Mouse (Mus musculus): ENCODE measurements around the gene Gm42906.
A peak's percentile ranks its signal among the peaks of the same experiment; 100 is the strongest.

Gene Gm42906

DNA sequence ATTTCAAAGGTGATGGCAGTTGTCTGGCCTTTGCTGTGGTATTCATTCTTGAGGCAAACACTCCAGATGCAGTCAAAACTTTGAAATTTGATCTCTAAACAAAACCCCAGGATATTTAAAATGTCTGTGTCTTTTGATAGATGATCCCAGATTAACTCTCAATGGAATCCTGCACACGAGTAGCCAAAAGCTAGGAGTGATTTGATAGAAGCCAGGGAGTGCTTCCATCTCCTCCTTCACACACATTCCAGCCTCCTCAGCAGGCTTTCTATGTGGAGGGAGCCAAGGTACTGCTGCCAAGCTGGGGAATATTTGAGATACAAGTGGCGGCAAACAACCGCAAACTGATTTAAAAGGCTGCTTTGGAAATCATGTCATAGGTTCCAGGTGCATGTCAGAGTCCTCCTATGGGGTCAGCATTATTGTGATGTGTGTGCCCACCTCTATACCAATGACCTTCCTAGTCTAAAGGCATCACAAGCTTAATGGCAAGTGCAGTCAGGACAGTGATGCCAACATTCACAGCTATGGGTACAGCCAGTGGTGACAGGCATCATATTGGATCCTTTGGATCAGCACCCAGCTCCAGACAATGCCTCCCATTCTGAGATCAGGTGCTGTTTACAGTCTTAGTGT lies 234.0 kb downstream of the Gm42906 start:
- Histone ChIP-seq H3K27me3 (ENCODE audit: insufficient read depth, low read length) (peaks cover 33% of the 10 kb centered on the region), H3K4me1 (replicated peaks; ENCODE audit: low read depth, low read length) (peaks cover 11% of the 10 kb centered on the region; the same call in 1 of the 2 replicates), H3K9me3 (ENCODE audit: low read length) (no peaks in the 10 kb centered on the region), H3K36me3 (ENCODE audit: insufficient read depth, low read length) (no peaks in the 10 kb centered on the region), H3K4me3 (replicated peaks; ENCODE audit: low read length) (no peak overlapping the region)
- no peak for TF ChIP-seq CTCF (conservative IDR thresholded peaks at IDR 0.05; ENCODE audit: low read length)
- no peak for TF ChIP-seq POU5F1 (IDR thresholded peaks at IDR 0.05; ENCODE audit: borderline replicate concordance, low read length)
- TF ChIP-seq NANOG (IDR thresholded peaks at IDR 0.05; ENCODE audit: borderline replicate concordance, low read length): no peak

- Histone ChIP-seq H3K9me3 (ENCODE audit: low read length) (no peaks in the 10 kb centered on the region), H3K4me3 (replicated peaks; ENCODE audit: low read length) (no peak overlapping the region), H3K36me3 (ENCODE audit: insufficient read depth, low read length) (no peaks in the 10 kb centered on the region), H3K27me3 (ENCODE audit: insufficient read depth, low read length) (peaks cover 37% of the 10 kb centered on the region), H3K4me1 (replicated peaks; ENCODE audit: low read depth, low read length) (peaks cover 14% of the 10 kb centered on the region; the same call in 1 of the 2 replicates)
- TF ChIP-seq POU5F1 (IDR thresholded peaks at IDR 0.05; ENCODE audit: borderline replicate concordance, low read length) (no peak), NANOG (IDR thresholded peaks at IDR 0.05; ENCODE audit: borderline replicate concordance, low read length) (no peak), CTCF (conservative IDR thresholded peaks at IDR 0.05; ENCODE audit: low read length) (no peak)
These were observed 235.7 kb downstream of the Gm42906 start for GRCm38 (mm10) chr5:151192266-151192665.

- H3K36me3 ChIP-seq (ENCODE audit: insufficient read depth, low read length): no peaks in the 10 kb centered on the region
- TF ChIP-seq NANOG (IDR thresholded peaks at IDR 0.05; ENCODE audit: borderline replicate concordance, low read length) (no peak), CTCF (conservative IDR thresholded peaks at IDR 0.05; ENCODE audit: low read length) (no peak), POU5F1 (IDR thresholded peaks at IDR 0.05; ENCODE audit: borderline replicate concordance, low read length) (no peak)
These were observed 237.2 kb downstream of the Gm42906 start for GRCm38 (mm10) chr5:151190764-151191163.

GRCm38 (mm10) chr5:151189789-151190378 lies 238.1 kb downstream of the Gm42906 start:
- H3K36me3 ChIP-seq (ENCODE audit: insufficient read depth, low read length): no peaks in the 10 kb centered on the region
- peaks cover 43% of the 10 kb centered on the region for H3K27me3 ChIP-seq (ENCODE audit: insufficient read depth, low read length)
- peak overlapping the region; percentile 77 for H3K4me3 ChIP-seq (replicated peaks; ENCODE audit: low read length)
- TF ChIP-seq NANOG (IDR thresholded peaks at IDR 0.05; ENCODE audit: borderline replicate concordance, low read length) (no peak), POU5F1 (IDR thresholded peaks at IDR 0.05; ENCODE audit: borderline replicate concordance, low read length) (no peak), CTCF (conservative IDR thresholded peaks at IDR 0.05; ENCODE audit: low read length) (no peak)
- H3K4me1 ChIP-seq (replicated peaks; ENCODE audit: low read depth, low read length): peaks cover 15% of the 10 kb centered on the region; the same call in 1 of the 2 replicates
- no peaks in the 10 kb centered on the region for H3K9me3 ChIP-seq (ENCODE audit: low read length)

More at GRCm38 (mm10) chr5:151190764-151191163, 237.2 kb downstream of the Gm42906 start:
- peaks cover 39% of the 10 kb centered on the region for H3K27me3 ChIP-seq (ENCODE audit: insufficient read depth, low read length)
- no peak overlapping the region for H3K4me3 ChIP-seq (replicated peaks; ENCODE audit: low read length)
- H3K9me3 ChIP-seq (ENCODE audit: low read length): no peaks in the 10 kb centered on the region
- peaks cover 15% of the 10 kb centered on the region; the same call in 1 of the 2 replicates for H3K4me1 ChIP-seq (replicated peaks; ENCODE audit: low read depth, low read length)

DNA sequence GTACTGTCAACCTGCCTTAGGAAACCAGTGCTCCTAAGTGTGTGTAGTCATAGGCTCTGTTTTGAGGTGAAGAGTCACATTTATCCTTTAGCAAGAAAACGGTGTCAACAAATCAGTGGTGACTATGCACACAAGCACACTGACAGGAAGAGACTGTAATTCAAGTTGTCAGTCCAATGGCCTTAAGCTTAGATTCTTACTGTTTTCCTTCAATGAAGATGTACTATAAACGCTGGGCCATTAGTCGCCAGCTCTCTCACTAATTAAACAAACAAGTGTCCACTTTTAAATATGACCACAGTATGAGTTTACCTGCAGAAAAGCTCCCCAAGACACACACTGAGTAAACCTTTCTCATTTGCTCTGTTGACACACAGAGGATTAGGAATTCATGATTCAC lies 238.6 kb downstream of the Gm42906 start:
- TF ChIP-seq CTCF (conservative IDR thresholded peaks at IDR 0.05; ENCODE audit: low read length) (no peak), NANOG (IDR thresholded peaks at IDR 0.05; ENCODE audit: borderline replicate concordance, low read length) (no peak), POU5F1 (IDR thresholded peaks at IDR 0.05; ENCODE audit: borderline replicate concordance, low read length) (no peak)
- H3K9me3 ChIP-seq (ENCODE audit: low read length): no peaks in the 10 kb centered on the region

GRCm38 (mm10) chr5:151188659-151189058 lies 239.3 kb downstream of the Gm42906 start:
- Histone ChIP-seq H3K27me3 (ENCODE audit: insufficient read depth, low read length) (peaks cover 42% of the 10 kb centered on the region), H3K4me1 (replicated peaks; ENCODE audit: low read depth, low read length) (peaks cover 15% of the 10 kb centered on the region; the same call in 1 of the 2 replicates), H3K9me3 (ENCODE audit: low read length) (no peaks in the 10 kb centered on the region), H3K36me3 (ENCODE audit: insufficient read depth, low read length) (no peaks in the 10 kb centered on the region), H3K4me3 (replicated peaks; ENCODE audit: low read length) (no peak overlapping the region)
- TF ChIP-seq CTCF (conservative IDR thresholded peaks at IDR 0.05; ENCODE audit: low read length): no peak
- no peak for TF ChIP-seq POU5F1 (IDR thresholded peaks at IDR 0.05; ENCODE audit: borderline replicate concordance, low read length)
- TF ChIP-seq NANOG (IDR thresholded peaks at IDR 0.05; ENCODE audit: borderline replicate concordance, low read length): no peak

More for the DNA sequence above, 238.6 kb downstream of the Gm42906 start:
- H3K4me3 ChIP-seq (replicated peaks; ENCODE audit: low read length): peak overlapping the region; percentile 77
- peaks cover 43% of the 10 kb centered on the region for H3K27me3 ChIP-seq (ENCODE audit: insufficient read depth, low read length)
- H3K4me1 ChIP-seq (replicated peaks; ENCODE audit: low read depth, low read length): peaks cover 15% of the 10 kb centered on the region; the same call in 1 of the 2 replicates
- H3K36me3 ChIP-seq (ENCODE audit: insufficient read depth, low read length): no peaks in the 10 kb centered on the region

- peaks cover 15% of the 10 kb centered on the region; the same call in 1 of the 2 replicates for H3K4me1 ChIP-seq (replicated peaks; ENCODE audit: low read depth, low read length)
- peaks cover 35% of the 10 kb centered on the region for H3K27me3 ChIP-seq (ENCODE audit: insufficient read depth, low read length)
- TF ChIP-seq POU5F1 (IDR thresholded peaks at IDR 0.05; ENCODE audit: borderline replicate concordance, low read length) (no peak), NANOG (IDR thresholded peaks at IDR 0.05; ENCODE audit: borderline replicate concordance, low read length) (no peak), CTCF (conservative IDR thresholded peaks at IDR 0.05; ENCODE audit: low read length) (no peak)
- H3K4me3 ChIP-seq (replicated peaks; ENCODE audit: low read length): no peak overlapping the region
- no peaks in the 10 kb centered on the region for H3K36me3 ChIP-seq (ENCODE audit: insufficient read depth, low read length)
- no peaks in the 10 kb centered on the region for H3K9me3 ChIP-seq (ENCODE audit: low read length)
These were observed 240.6 kb downstream of the Gm42906 start for GRCm38 (mm10) chr5:151187336-151187735.

DNA sequence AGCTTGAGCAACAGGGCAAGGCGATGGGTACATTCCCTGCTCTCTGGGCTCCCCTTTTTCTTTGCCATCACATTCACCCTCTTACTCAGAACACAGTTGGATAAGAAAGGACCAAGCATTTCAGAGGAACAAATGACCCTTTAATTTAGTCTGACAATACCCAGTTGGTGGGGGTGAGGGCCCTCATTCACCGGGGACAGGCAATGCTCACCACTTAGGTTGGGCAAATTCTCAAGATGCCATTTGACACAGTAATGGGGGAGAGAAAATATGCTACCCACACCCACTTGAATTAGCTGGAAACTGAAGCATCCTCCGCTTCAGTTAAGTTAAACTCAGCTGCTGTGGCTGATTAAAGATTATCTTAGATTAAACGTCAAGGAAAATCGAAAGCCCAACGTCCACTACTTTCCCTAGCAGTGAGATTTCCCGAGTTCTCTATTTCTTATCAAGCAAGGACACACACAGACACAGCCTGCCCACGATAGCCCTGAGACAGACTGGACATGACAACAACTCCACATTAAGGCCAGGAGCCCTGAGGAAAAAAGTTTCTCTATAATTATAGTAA lies 242.6 kb downstream of the Gm42906 start:
- TF ChIP-seq CTCF (conservative IDR thresholded peaks at IDR 0.05; ENCODE audit: low read length) (no peak), POU5F1 (IDR thresholded peaks at IDR 0.05; ENCODE audit: borderline replicate concordance, low read length) (no peak), NANOG (IDR thresholded peaks at IDR 0.05; ENCODE audit: borderline replicate concordance, low read length) (no peak)
- peaks cover 15% of the 10 kb centered on the region; the same call in 1 of the 2 replicates for H3K4me1 ChIP-seq (replicated peaks; ENCODE audit: low read depth, low read length)
- H3K9me3 ChIP-seq (ENCODE audit: low read length): no peaks in the 10 kb centered on the region
- H3K4me3 ChIP-seq (replicated peaks; ENCODE audit: low read length): no peak overlapping the region
- H3K27me3 ChIP-seq (ENCODE audit: insufficient read depth, low read length): peaks cover 19% of the 10 kb centered on the region
- H3K36me3 ChIP-seq (ENCODE audit: insufficient read depth, low read length): no peaks in the 10 kb centered on the region
